Mouse (Mus musculus) megakaryocyte, embryonic 14.5 days (primary cell): ENCODE measurements around the gene Sbds. TPM values are rescaled to one million over a fixed set of nuclear protein-coding genes. Genes with fewer than 3 reads are reported as not detected.

Source experiments
- H3K27me3 ChIP-seq: replicated peaks from 2 replicates; pipeline ENCODE3; 2012; ENCODE audit warnings: inconsistent platforms
- H3K36me3 ChIP-seq: replicated peaks from 2 replicates; pipeline ENCODE3; 2012; ENCODE audit warnings: low read length, inconsistent platforms, mixed read lengths
- H3K4me1 ChIP-seq: 2 replicates; pipeline ENCODE4 v1.6.1; 2012; ENCODE audit warnings: inconsistent platforms
- H3K4me3 ChIP-seq: replicated peaks from 2 replicates; pipeline ENCODE3; 2012; ENCODE audit warnings: moderate library complexity, mild to moderate bottlenecking, inconsistent platforms
- H3K9me3 ChIP-seq: 2 replicates; pipeline ENCODE4 v1.6.1; 2012; ENCODE audit warnings: inconsistent platforms
- FLI1 ChIP-seq: IDR thresholded peaks from 2 replicates; pipeline ENCODE4 v1.6.1; 2012; ENCODE audit warnings: low read length, inconsistent platforms, mixed read lengths
- GATA1 ChIP-seq: IDR thresholded peaks from 3 replicates; pipeline ENCODE4 v1.6.1; 2012; ENCODE audit warnings: mixed read lengths, low read length, inconsistent platforms, borderline replicate concordance
- polyA plus RNA-seq: library from polyadenylated mRNA; stranded (reverse); fragments of >175 nt; gene quantifications from 2 replicates; pipeline ENCODE4 v1.2.3, GENCODE M21; 2012; ENCODE audit warnings: low replicate concordance; ENCODE audit not compliant: insufficient read depth

Sbds gene
- polyA plus RNA-seq = 4.5 and 16.0 TPM in 2 replicates

DNA sequence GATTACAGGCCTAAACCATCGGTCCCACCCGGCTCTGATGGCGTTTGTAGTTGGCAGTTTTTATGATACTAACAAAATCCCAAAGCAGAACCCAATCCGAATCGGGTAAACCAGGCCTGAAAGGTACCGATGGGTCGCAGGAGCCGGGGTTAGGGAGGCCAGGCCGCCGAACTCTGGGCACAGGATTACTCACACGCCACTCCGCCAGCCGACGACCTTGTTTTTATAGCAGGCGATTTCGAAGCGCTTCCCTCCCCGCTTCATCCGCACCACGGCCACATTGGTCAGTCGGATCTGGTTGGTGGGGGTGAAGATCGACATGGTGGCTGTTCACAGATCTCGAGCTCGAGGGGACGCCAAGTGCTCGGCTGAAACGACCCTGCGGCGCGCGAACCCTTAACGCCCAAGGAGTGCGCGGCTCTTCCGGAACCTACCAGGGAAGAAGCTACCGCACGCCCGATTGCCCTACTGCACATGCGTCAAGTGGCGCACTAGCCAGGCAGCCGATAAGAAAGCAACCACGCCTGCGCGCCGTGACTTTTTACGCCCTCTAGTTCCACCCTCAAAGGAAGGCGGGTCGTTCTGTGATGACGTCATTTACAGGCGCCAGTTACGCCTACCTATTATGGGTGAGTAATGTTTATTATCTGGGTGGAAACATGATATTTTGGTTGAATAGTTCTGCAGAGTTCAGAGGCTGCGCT, at the start of gene Sbds, which contains the start of gene Tyw1:
Sbds (minus strand) TSS at position 514 of the 704 bp plus-strand sequence.
Tyw1 (plus strand) TSS at position 603 of the 704 bp plus-strand sequence.
- TF ChIP-seq GATA1 (peak; percentile 94), FLI1 (no peak)
- Histone ChIP-seq H3K36me3 (peaks cover 46% of the 10 kb centered on the region), H3K27me3 (no peaks in the 10 kb centered on the region), H3K9me3 (no peaks in the 10 kb centered on the region), H3K4me1 (peaks cover 43% of the 10 kb centered on the region), H3K4me3 (peak within 1 kb of the TSS; percentile 99)

GRCm38 (mm10) chr5:130303611-130304010, 48.3 kb upstream of the Sbds start:
- H3K27me3 ChIP-seq = no peaks in the 10 kb centered on the region
- H3K4me3 ChIP-seq = no peak overlapping the region
- TF ChIP-seq GATA1 (no peak), FLI1 (no peak)
- no peaks in the 10 kb centered on the region for H3K9me3 ChIP-seq
- H3K36me3 ChIP-seq = peaks cover 92% of the 10 kb centered on the region
- H3K4me1 ChIP-seq = no peaks in the 10 kb centered on the region

DNA sequence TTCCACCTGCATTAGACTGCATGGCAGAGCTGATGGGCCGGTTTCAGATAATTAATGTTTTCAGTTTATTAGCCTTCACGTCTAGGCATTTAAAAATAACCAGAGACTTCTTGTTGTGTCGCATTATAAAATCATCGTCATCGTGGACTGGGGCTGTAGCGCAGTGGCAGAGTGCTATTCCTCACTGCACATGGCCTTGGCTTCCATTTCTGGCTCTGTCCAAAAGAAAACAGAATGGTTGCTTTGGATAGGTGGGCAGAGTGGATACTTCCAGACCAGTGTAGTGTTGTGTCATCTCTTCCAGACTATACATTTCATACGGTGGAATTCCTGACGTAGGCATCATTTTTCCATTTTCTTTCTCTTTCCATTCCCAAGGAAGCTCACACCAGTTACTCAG, 44.2 kb upstream of the Sbds start:
- Histone ChIP-seq H3K4me3 (no peak overlapping the region), H3K9me3 (no peaks in the 10 kb centered on the region), H3K4me1 (no peaks in the 10 kb centered on the region), H3K27me3 (no peaks in the 10 kb centered on the region), H3K36me3 (peaks cover 96% of the 10 kb centered on the region)
- TF ChIP-seq FLI1 (no peak), GATA1 (no peak)

GRCm38 (mm10) chr5:130298831-130299460, 43.6 kb upstream of the Sbds start:
- TF ChIP-seq FLI1 = no peak
- TF ChIP-seq GATA1 = no peak
- peaks cover 96% of the 10 kb centered on the region for H3K36me3 ChIP-seq
- no peaks in the 10 kb centered on the region for H3K27me3 ChIP-seq
- no peaks in the 10 kb centered on the region for H3K9me3 ChIP-seq
- no peaks in the 10 kb centered on the region for H3K4me1 ChIP-seq
- H3K4me3 ChIP-seq = no peak overlapping the region

DNA sequence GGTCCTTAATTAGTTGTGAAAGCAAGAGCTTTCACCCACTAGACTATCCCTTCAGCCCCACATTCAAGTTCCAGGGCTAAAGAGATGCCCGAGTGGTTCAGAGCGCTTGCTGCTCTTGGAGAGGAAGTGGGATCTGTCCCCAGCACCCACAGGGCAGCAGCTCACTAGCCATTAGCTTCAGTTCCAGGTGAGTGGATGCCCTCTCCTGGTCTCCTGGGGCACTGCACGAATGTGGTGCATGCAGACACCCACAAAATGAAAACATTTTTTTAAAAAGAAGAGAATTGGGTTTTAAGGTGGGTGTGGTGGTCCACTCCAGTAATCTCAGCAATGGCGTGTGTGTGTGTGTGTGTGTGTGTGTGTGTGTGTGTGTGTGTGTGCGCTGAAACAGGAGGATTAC, 40.7 kb upstream of the Sbds start:
- no peaks in the 10 kb centered on the region for H3K27me3 ChIP-seq
- no peak overlapping the region for H3K4me3 ChIP-seq
- TF ChIP-seq FLI1 (no peak), GATA1 (no peak)
- no peaks in the 10 kb centered on the region for H3K9me3 ChIP-seq
- peaks cover 97% of the 10 kb centered on the region for H3K36me3 ChIP-seq
- H3K4me1 ChIP-seq = no peaks in the 10 kb centered on the region; the same call in 1 of the 2 replicates

DNA sequence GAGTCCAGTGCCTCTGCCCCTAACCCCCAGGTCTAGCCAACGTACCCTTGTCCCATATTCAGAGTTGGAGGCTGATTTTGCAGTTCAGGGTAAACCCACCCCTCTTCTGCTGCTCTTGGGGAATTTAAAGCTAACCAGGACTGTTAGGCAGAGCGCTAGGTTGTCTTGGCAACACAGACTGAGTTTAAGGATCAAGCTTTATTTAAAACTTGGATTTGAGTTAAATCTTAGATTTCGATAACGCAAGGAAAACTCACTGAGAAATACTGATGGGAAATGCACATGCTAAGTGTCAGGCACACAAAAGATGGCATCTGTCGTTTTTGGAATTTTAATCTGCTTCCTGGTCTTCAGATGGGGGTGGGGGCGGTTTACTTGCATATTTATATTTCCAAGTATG, 39.3 kb upstream of the Sbds start:
- no peaks in the 10 kb centered on the region; the same call in 1 of the 2 replicates for H3K4me1 ChIP-seq
- peaks cover 96% of the 10 kb centered on the region for H3K36me3 ChIP-seq
- no peaks in the 10 kb centered on the region for H3K27me3 ChIP-seq
- TF ChIP-seq FLI1 = no peak
- TF ChIP-seq GATA1 = no peak
- H3K4me3 ChIP-seq = no peak overlapping the region
- H3K9me3 ChIP-seq = peaks cover 6% of the 10 kb centered on the region; the same call in 1 of the 2 replicates

DNA sequence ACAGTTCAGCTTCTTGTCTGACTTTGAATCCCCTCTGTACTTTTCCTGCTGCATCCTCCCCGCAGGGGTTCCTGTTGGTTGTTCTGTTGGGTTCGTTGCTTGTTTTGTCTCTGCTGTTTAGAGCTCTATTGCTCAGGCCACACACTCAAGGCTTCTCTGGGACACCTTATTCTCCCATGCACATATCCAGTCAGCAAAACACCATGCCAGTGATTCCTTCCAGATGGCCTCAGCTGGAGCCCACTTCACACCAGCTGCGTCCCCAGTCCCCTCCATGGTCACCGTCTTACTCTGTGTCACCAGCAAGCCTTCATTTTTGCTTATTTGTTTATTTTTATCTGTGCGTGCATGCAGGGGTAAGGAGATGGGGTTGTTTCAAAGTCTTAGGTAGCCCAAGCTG, 38.6 kb upstream of the Sbds start:
- no peak for TF ChIP-seq GATA1
- no peak for TF ChIP-seq FLI1
- Histone ChIP-seq H3K4me1 (no peaks in the 10 kb centered on the region; the same call in 1 of the 2 replicates), H3K36me3 (peaks cover 96% of the 10 kb centered on the region), H3K27me3 (no peaks in the 10 kb centered on the region), H3K4me3 (no peak overlapping the region), H3K9me3 (peaks cover 8% of the 10 kb centered on the region; the same call in 1 of the 2 replicates)

- no peaks in the 10 kb centered on the region for H3K27me3 ChIP-seq
- no peak for TF ChIP-seq GATA1
- no peak for TF ChIP-seq FLI1
- H3K4me1 ChIP-seq = no peaks in the 10 kb centered on the region; the same call in 1 of the 2 replicates
- peaks cover 97% of the 10 kb centered on the region for H3K36me3 ChIP-seq
- peaks cover 8% of the 10 kb centered on the region; the same call in 1 of the 2 replicates for H3K9me3 ChIP-seq
- no peak overlapping the region for H3K4me3 ChIP-seq
Measured at GRCm38 (mm10) chr5:130292976-130293375, 37.6 kb upstream of the Sbds start.

DNA sequence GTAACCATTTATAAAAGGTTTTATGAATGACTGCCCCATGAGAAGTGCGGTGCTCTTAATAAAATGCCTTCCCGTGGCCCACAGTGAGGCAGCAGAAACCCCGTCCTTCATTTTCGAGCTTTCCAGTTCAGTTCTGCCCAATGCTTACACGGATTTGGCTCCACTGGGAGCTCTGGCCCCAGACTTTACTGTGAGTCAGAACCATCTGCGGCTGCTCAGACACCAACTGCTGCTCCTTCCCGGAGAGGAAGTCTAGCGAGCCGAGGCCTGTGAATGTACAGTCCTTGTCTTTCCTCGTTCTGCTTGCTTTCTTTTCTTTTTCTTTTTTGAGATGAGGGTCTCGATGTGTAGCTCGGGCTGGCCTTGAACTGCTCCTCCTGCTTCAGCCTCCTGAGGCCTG, 35.4 kb upstream of the Sbds start:
- H3K36me3 ChIP-seq = peaks cover 97% of the 10 kb centered on the region
- no peaks in the 10 kb centered on the region for H3K27me3 ChIP-seq
- TF ChIP-seq FLI1 (no peak), GATA1 (no peak)
- no peak overlapping the region for H3K4me3 ChIP-seq
- H3K9me3 ChIP-seq = peaks cover 8% of the 10 kb centered on the region; the same call in 1 of the 2 replicates
- no peaks in the 10 kb centered on the region; the same call in 1 of the 2 replicates for H3K4me1 ChIP-seq

DNA sequence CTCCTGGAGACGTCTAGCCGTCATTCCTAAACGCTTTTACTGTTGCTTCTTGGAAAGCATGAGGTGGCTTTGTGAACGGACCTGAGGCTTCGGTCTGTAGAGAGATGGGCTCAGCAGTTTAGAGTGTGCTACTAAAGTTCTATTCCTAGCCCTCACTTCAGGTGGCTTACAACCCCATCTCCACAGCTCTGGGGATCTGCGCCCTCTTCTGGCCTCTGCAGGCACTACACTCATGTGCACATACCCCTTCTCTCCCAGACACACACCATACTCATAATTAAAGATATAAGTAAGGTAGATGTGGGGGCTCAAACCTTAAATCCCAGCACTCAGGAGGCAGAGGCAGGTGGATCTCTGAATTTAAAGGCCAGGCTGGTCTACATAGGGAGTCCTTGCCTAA, 34.9 kb upstream of the Sbds start:
- Histone ChIP-seq H3K4me3 (no peak overlapping the region), H3K36me3 (peaks cover 97% of the 10 kb centered on the region), H3K27me3 (no peaks in the 10 kb centered on the region), H3K9me3 (peaks cover 8% of the 10 kb centered on the region; the same call in 1 of the 2 replicates), H3K4me1 (no peaks in the 10 kb centered on the region; the same call in 1 of the 2 replicates)
- TF ChIP-seq FLI1 (no peak), GATA1 (no peak)
